In genomic region chr5:114298212-114298894, GRCm38 (mm10) we compare ENCODE assay signal across 11 mouse cellular contexts. TPM values are rescaled to one million over a fixed set of nuclear protein-coding genes. Genes with fewer than 3 reads are reported as not detected.
DNase-seq lines count a peak whose midpoint lies in the region; ATAC-seq lines count a peak whose summit lies in the region.
"Had no signal": no experiment of that assay in that cellular context is flagged by ENCODE, and none has a peak within 500 bp of the region (broad histone marks: within the 10 kb centered on the region; RNA-seq: fewer than 3 reads in every experiment).

No protein-coding gene starts in this region.

- no peak overlapping the region for H3K9ac ChIP-seq in limb, embryonic 12.5 days (replicated peaks)
- H3K9ac ChIP-seq: embryonic facial prominence, embryonic 15.5 days; lung, embryonic 15.5 days had no signal

- no peak overlapping the region for H3K4me2 ChIP-seq in limb, embryonic 12.5 days
- H3K4me2 ChIP-seq: embryonic facial prominence, embryonic 15.5 days; lung, embryonic 15.5 days had no signal

- no peaks in the 10 kb centered on the region for H3K9me3 ChIP-seq in embryonic facial prominence, embryonic 10.5 days
- H3K9me3 ChIP-seq in limb, embryonic 12.5 days = no peaks in the 10 kb centered on the region
- H3K9me3 ChIP-seq: embryonic facial prominence, embryonic 15.5 days; lung, embryonic 15.5 days had no signal

- 76% methylated on average over 18 of the region's 18 CpGs for WGBS in embryonic facial prominence, embryonic 10.5 days
- 50% methylated on average over 18 of the region's 18 CpGs for WGBS in limb, embryonic 12.5 days

- no peaks in the 10 kb centered on the region for H3K36me3 ChIP-seq in embryonic facial prominence, embryonic 10.5 days (replicated peaks)
- no peaks in the 10 kb centered on the region for H3K36me3 ChIP-seq in limb, embryonic 12.5 days
- H3K36me3 ChIP-seq: embryonic facial prominence, embryonic 15.5 days; lung, embryonic 15.5 days had no signal

- peak; percentile 66 for DNase-seq in kidney, postnatal 10 days
- DNase-seq in kidney, adult 11 months = no peak
- DNase-seq in Muller cell, postnatal 12 days (ENCODE audit: inconsistent ontology term) = peak; percentile 59
- no peak for DNase-seq in embryonic facial prominence, embryonic 10.5 days (ENCODE audit: low spot score)
- no peak for DNase-seq in thymus, postnatal 14 days
- DNase-seq in urinary bladder, postnatal 10 days (ENCODE audit: low spot score) = no peak

- no peak for ATAC-seq in limb, embryonic 12.5 days (ENCODE audit: insufficient number of reproducible peaks, insufficient read depth, low FRiP score, low TSS enrichment, low read depth)
- ATAC-seq in CD4-positive, CD25-positive, alpha-beta regulatory T cell, adult 4 months = no peak
- ATAC-seq: inflammation-experienced regulatory T-cells, adult 6 months had no signal

- peaks cover 68% of the 10 kb centered on the region for H3K27me3 ChIP-seq in embryonic facial prominence, embryonic 10.5 days (replicated peaks; ENCODE audit: low read depth, poor library complexity, severe bottlenecking)
- no peaks in the 10 kb centered on the region; the same call in 1 of the 2 replicates for H3K27me3 ChIP-seq in limb, embryonic 12.5 days
- H3K27me3 ChIP-seq: embryonic facial prominence, embryonic 15.5 days; lung, embryonic 15.5 days had no signal

- H3K4me1 ChIP-seq in embryonic facial prominence, embryonic 10.5 days = peaks cover 30% of the 10 kb centered on the region
- H3K4me1 ChIP-seq in limb, embryonic 12.5 days (replicated peaks) = peaks cover 30% of the 10 kb centered on the region

- H3K27ac ChIP-seq in embryonic facial prominence, embryonic 10.5 days (replicated peaks) = 0 out of 2 replicates have a peak overlapping the region, but pooled peaks have one; percentile 55
- peak overlapping the region; percentile 41; the same call in 1 of the 2 replicates for H3K27ac ChIP-seq in limb, embryonic 12.5 days
- H3K27ac ChIP-seq: embryonic facial prominence, embryonic 15.5 days; lung, embryonic 15.5 days had no signal

- no peak overlapping the region for H3K4me3 ChIP-seq in embryonic facial prominence, embryonic 10.5 days
- H3K4me3 ChIP-seq in limb, embryonic 12.5 days (replicated peaks) = no peak overlapping the region
- H3K4me3 ChIP-seq: embryonic facial prominence, embryonic 15.5 days; lung, embryonic 15.5 days had no signal

RNA-seq across cellular contexts. Expression of gene Myo1h, which starts 9.4 kb away (rescaled TPM):
- 0.94 and 1.2 TPM in 2 replicates for polyA plus RNA-seq in embryonic facial prominence, embryonic 10.5 days (2016; fragmentation: Nextera tagmentation; extraction: Ambion mirVana)
- 0.93 and 0.99 TPM in 2 replicates for polyA plus RNA-seq in limb, embryonic 12.5 days (2016; fragmentation: Nextera tagmentation; extraction: Ambion mirVana)
- polyA plus RNA-seq in CD4-positive, CD25-positive, alpha-beta regulatory T cell, adult 4 months (2017; shearing (Covaris generic)) = 1 to 10 TPM; 4.3 to 5.7 TPM

RNA-seq across cellular contexts. Expression of gene Foxn4, which starts 24.7 kb away (rescaled TPM):
- polyA plus RNA-seq in embryonic facial prominence, embryonic 10.5 days (2016; fragmentation: Nextera tagmentation; extraction: Ambion mirVana) = 1.00 and 1.1 TPM in 2 replicates
- not detected in 2 replicates for polyA plus RNA-seq in limb, embryonic 12.5 days (2016; fragmentation: Nextera tagmentation; extraction: Ambion mirVana)
- not detected for polyA plus RNA-seq in CD4-positive, CD25-positive, alpha-beta regulatory T cell, adult 4 months (2017; shearing (Covaris generic))
- polyA plus RNA-seq: inflammation-experienced regulatory T-cells, adult 6 months had no signal

Comparison
In these comparisons a context has a peak if more than half of its experiments do, and no peak if none do; other contexts are left out.
1. DNase-seq: peak in kidney, postnatal 10 days (single experiment) and Muller cell, postnatal 12 days (single experiment); none in kidney, adult 11 months (single experiment), embryonic facial prominence, embryonic 10.5 days (single experiment), thymus, postnatal 14 days (single experiment) and urinary bladder, postnatal 10 days (single experiment).